Mouse (Mus musculus) heart, embryonic 16.5 days (tissue): ENCODE results near the gene Creb1. TPM values are rescaled to one million over a fixed set of nuclear protein-coding genes. Genes with fewer than 3 reads are reported as not detected.
"Not testable (repeated sequence)": the region's sequence is repeated elsewhere in the genome, so short reads cannot be mapped to it uniquely, and the experiment has no call there.

Source experiments
- ATAC-seq: fragments of 200-750 bp; cut with Nextera tagmentation; replicated peaks from 2 replicates; pipeline ENCODE4 v1.8.0; 2017; ENCODE audit warnings: moderate number of reproducible peaks; ENCODE audit not compliant: insufficient read depth, low FRiP score; ENCODE audit errors: extremely low read depth
- H3K27ac ChIP-seq: fragments of 300-500 bp; sonication (generic); 2 replicates; pipeline ENCODE4 v1.5.1; 2014; ENCODE audit warnings: mild to moderate bottlenecking, low read length, control low read depth, moderate library complexity
- H3K27me3 ChIP-seq: fragments of 300-500 bp; sonication (generic); 2 replicates; pipeline ENCODE4 v1.6.1; 2014; ENCODE audit warnings: low read length, mixed read lengths; ENCODE audit not compliant: control insufficient read depth, insufficient read depth
- H3K36me3 ChIP-seq: fragments of 300-500 bp; sonication (generic); 2 replicates; pipeline ENCODE4 v1.6.1; 2014; ENCODE audit not compliant: control insufficient read depth, insufficient read depth
- H3K4me1 ChIP-seq: fragments of 300-500 bp; sonication (generic); 2 replicates; pipeline ENCODE4 v1.6.1; 2014; ENCODE audit warnings: low read length, mixed read lengths; ENCODE audit not compliant: control insufficient read depth, insufficient read depth
- H3K4me2 ChIP-seq: fragments of 300-500 bp; sonication (generic); 2 replicates; pipeline ENCODE4 v1.6.1; 2014; ENCODE audit warnings: low read depth, mild to moderate bottlenecking, control low read depth, low read length
- H3K4me3 ChIP-seq: fragments of 300-500 bp; sonication (generic); 2 replicates; pipeline ENCODE4 v1.5.1; 2014; ENCODE audit warnings: mild to moderate bottlenecking, control low read depth, low read length
- H3K9ac ChIP-seq: fragments of 300-500 bp; sonication (generic); 2 replicates; pipeline ENCODE4 v1.6.1; 2014; ENCODE audit warnings: low read length, control low read depth
- H3K9me3 ChIP-seq: fragments of 300-500 bp; sonication (generic); replicated peaks from 2 replicates; pipeline ENCODE4 v1.6.1; 2016; ENCODE audit warnings: low read length; ENCODE audit not compliant: control insufficient read depth
- WGBS: fragments of 180-500 bp; shearing (Covaris S2); extraction: QIAGEN DNeasy Blood & Tissue Kit; methylation state at CpG from one replicate; pipeline ENCODE4 v1.1.7; 2014; 5-methylcytosine and 5-hydroxymethylcytosine counted together
- polyA plus RNA-seq: library from polyadenylated mRNA; unstranded; fragments of >200 nt; fragmentation: Nextera tagmentation; extraction: Ambion mirVana; gene quantifications from 2 replicates; pipeline ENCODE4 v1.2.1, GENCODE M21; 2015

Creb1 gene
- polyA plus RNA-seq, 1 experiment from 2014 or later: 24.0 TPM

DNA sequence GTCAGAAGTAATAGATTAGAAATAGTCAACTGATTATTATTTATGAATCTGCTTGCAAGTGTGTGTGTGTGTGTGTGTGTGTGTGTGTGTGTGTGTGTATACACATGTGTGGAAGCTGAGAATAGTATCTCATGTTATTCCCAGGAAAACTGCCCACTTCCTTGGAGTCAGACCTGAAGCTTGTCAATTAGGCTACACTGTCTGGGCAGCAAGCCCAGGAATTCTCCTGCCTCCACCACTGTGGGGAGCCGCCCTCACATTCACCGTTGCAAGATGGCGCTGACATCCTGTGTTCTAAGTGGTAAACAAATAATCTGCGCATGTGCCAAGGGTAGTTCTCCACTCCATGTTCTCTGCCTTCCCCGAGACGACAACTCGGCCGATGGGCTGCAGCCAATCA, 110.1 kb downstream of the Creb1 start:
- not testable (repeated sequence) for H3K36me3 ChIP-seq, H3K4me1 ChIP-seq, H3K27me3 ChIP-seq, H3K9ac ChIP-seq, H3K9me3 ChIP-seq, ATAC-seq, H3K4me2 ChIP-seq, H3K4me3 ChIP-seq, H3K27ac ChIP-seq
- 85% methylated on average over 8 of the region's 8 CpGs for WGBS

DNA sequence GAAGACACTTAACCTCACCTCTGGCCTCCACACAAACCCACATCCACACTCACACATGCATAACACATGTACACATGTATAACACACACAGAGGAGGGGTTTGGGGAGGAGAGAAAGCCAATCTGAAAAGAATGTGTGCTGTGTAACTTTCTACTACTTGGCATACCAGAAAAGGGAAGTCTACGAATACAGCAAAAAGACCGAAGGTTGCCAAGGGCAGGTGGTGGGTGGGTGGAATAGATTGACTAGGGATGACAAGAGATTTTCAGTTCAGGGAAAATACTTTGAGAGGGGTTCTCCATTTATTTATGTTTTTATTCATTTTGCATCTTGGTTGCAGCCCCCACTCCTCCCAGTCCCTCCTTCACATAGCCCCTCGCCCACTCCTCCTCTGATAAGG, 112.1 kb downstream of the Creb1 start:
- Histone ChIP-seq H3K4me3 (no peak overlapping the region), H3K9ac (no peak overlapping the region), H3K4me2 (no peak overlapping the region), H3K27ac (no peak overlapping the region), H3K36me3 (no peaks in the 10 kb centered on the region), H3K4me1 (no peaks in the 10 kb centered on the region), H3K27me3 (no peaks in the 10 kb centered on the region), H3K9me3 (no peaks in the 10 kb centered on the region)
- no peak for ATAC-seq
- 89% methylated on average over 3 of the region's 3 CpGs for WGBS

DNA sequence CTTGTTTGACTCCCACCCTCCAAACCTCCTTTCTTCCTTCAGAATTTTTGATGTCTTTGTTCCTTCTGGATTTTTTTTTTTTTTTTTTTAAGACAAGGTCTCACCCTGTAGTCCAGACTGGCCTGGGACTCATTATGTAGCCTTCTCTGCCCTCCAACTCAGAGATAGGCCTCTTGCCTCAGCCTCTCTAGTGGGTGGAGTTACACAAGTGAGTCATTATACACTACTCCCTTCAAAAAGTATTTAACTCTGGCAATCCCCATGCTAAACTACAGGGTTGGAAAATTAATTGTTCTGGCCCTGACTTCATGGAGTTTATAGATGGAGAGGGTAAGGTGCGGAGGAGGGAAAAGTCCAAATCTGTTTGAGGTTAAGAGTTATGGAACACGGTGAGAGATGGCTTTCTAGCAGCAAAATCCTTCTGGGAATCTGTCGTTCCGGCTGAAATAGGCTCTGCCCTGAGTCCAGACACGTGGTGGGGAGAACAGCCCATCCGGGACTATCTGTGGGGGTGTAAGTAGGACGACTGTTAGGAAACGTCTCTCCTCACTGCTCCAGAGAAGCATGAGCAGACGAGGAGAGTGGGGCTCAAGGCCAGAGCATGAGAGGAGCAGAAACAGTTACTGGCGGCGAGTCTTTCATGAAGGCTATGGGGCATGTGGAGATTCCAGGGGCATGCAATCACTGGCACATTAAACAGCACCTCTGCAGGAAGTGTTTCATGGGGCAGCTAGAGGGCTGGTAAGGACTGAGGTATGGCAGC, 117.1 kb downstream of the Creb1 start:
- H3K27me3 ChIP-seq: no peaks in the 10 kb centered on the region
- 57% methylated on average over 11 of the region's 11 CpGs for WGBS
- H3K27ac ChIP-seq: no peak overlapping the region
- no peak overlapping the region for H3K4me2 ChIP-seq
- no peak overlapping the region for H3K9ac ChIP-seq
- H3K36me3 ChIP-seq: no peaks in the 10 kb centered on the region
- H3K4me1 ChIP-seq: no peaks in the 10 kb centered on the region
- no peak overlapping the region for H3K4me3 ChIP-seq
- no peak for ATAC-seq
- no peaks in the 10 kb centered on the region for H3K9me3 ChIP-seq

DNA sequence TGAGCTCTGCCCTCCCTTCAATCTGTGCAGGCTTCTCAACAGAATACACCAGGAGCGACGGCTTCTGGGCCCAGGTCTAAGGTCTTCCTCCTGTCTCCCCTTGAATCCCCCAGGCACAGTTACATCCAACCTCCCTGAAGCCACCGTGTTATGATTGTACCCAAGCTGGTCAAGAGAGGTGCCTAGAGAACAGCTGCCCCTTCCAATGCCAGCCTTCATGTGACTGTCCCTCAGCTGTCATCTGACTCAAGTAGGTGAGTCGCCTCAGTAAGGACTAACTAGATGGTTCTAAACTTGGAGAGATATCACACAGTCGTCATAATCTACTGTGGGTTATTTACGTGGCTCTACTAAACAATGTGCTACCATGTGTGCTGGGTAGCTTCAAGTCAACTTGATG, 121.3 kb downstream of the Creb1 start:
- H3K27ac ChIP-seq: no peak overlapping the region
- WGBS: 81% methylated on average over 6 of the region's 6 CpGs
- ATAC-seq: no peak

More for the DNA sequence above, 121.3 kb downstream of the Creb1 start:
- no peak overlapping the region for H3K4me3 ChIP-seq
- H3K4me2 ChIP-seq: no peak overlapping the region
- no peaks in the 10 kb centered on the region for H3K27me3 ChIP-seq
- H3K9ac ChIP-seq: no peak overlapping the region
- no peaks in the 10 kb centered on the region for H3K4me1 ChIP-seq
- no peaks in the 10 kb centered on the region for H3K9me3 ChIP-seq
- H3K36me3 ChIP-seq: no peaks in the 10 kb centered on the region

Other genes starting within 250 kb of the Creb1 start
- 14.4 and 14.9 TPM in 2 replicates for gene Mettl21a, start 84.6 kb downstream of the Creb1 start, polyA plus RNA-seq
- gene Ccnyl1, start 157.8 kb downstream of the Creb1 start, polyA plus RNA-seq: 3.2 and 3.9 TPM in 2 replicates
- gene Fzd5, start 205.1 kb downstream of the Creb1 start, polyA plus RNA-seq: 1.8 and 1.9 TPM in 2 replicates